Mouse (Mus musculus): ENCODE measurements around the gene Stk38l. TPM values are rescaled to one million over a fixed set of nuclear protein-coding genes. Genes with fewer than 3 reads are reported as not detected.
"Not testable (repeated sequence)": the region's sequence is repeated elsewhere in the genome, so short reads cannot be mapped to it uniquely, and the experiment has no call there.

The Stk38l gene
- polyA plus RNA-seq, 1 experiment from 2014 or later, result 13.9 TPM

DNA sequence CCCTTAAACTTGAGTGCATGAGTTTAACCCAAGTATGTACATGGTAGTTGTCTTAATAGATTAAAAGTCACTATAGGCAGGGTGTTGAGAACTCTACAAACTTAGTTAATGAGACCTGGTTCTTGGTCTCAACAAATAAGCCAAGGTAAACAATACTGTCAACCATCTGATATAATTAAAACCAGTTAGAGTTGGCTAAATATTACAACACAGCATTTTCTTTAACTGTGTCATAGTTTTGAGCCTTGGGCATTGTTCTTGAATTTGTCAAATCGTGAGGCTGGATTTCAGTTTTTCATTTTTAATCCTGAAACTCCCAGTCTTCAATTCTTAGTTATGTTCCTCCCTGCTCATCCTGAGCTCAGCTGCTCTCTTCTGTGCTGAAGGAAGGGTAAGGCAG lies 6.2 kb downstream of the Stk38l start:
- H3K4me1 ChIP-seq (ENCODE audit: control insufficient read depth, insufficient read depth, low read depth, low read length), result peaks cover 8% of the 10 kb centered on the region
- WGBS, result 80% methylated on average over 1 of the region's 1 CpGs
- no peaks in the 10 kb centered on the region for H3K36me3 ChIP-seq (ENCODE audit: control insufficient read depth, insufficient read depth, low read length)
- no peaks in the 10 kb centered on the region for H3K9me3 ChIP-seq (ENCODE audit: control insufficient read depth, low read length)
- no peaks in the 10 kb centered on the region for H3K27me3 ChIP-seq (replicated peaks; ENCODE audit: control insufficient read depth, insufficient read depth, low read length)
- no peak overlapping the region for H3K4me2 ChIP-seq (ENCODE audit: low read length)
- H3K9ac ChIP-seq (ENCODE audit: low read depth, low read length), result no peak overlapping the region
- no peak overlapping the region for H3K27ac ChIP-seq (ENCODE audit: low read depth, low read length)
- H3K4me3 ChIP-seq (ENCODE audit: low read length), result no peak overlapping the region
- no peak for ATAC-seq

GRCm38 (mm10) chr6:146731692-146732091 lies 6.9 kb downstream of the Stk38l start:
- no peak overlapping the region for H3K9ac ChIP-seq (ENCODE audit: low read depth, low read length)
- 31% methylated on average over 2 of the region's 2 CpGs for WGBS
- H3K36me3 ChIP-seq (ENCODE audit: control insufficient read depth, insufficient read depth, low read length), result no peaks in the 10 kb centered on the region
- H3K4me2 ChIP-seq (ENCODE audit: low read length), result no peak overlapping the region
- peak; percentile 52; the same call in 1 of the 2 replicates for ATAC-seq
- H3K9me3 ChIP-seq (ENCODE audit: control insufficient read depth, low read length), result no peaks in the 10 kb centered on the region
- no peak overlapping the region for H3K4me3 ChIP-seq (ENCODE audit: low read length)
- no peak overlapping the region for H3K27ac ChIP-seq (ENCODE audit: low read depth, low read length)
- H3K27me3 ChIP-seq (replicated peaks; ENCODE audit: control insufficient read depth, insufficient read depth, low read length), result no peaks in the 10 kb centered on the region
- peaks cover 8% of the 10 kb centered on the region for H3K4me1 ChIP-seq (ENCODE audit: control insufficient read depth, insufficient read depth, low read depth, low read length)

DNA sequence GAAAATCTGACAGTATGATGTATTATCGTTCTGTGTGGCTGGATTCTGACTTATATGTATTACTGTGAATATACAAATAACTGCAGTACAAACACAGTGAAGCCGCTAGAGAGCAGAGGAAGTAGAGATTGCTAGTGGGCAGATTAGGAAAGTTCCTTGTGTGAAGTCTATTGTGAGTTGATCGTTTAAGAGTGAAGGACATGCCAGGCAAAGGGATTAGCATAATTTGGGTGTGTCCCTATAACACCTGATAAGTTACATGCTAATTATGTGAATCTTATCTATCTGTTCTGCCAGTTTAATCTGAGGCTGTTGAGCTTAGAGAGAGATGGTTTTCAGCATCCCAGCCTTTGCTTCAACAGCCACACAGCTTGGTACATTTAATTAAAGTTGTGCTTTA lies 7.4 kb downstream of the Stk38l start:
- no peaks in the 10 kb centered on the region for H3K36me3 ChIP-seq (ENCODE audit: control insufficient read depth, insufficient read depth, low read length)
- 73% methylated on average over 3 of the region's 3 CpGs for WGBS
- H3K9me3 ChIP-seq (ENCODE audit: control insufficient read depth, low read length), result no peaks in the 10 kb centered on the region
- H3K4me1 ChIP-seq (ENCODE audit: control insufficient read depth, insufficient read depth, low read depth, low read length), result peaks cover 8% of the 10 kb centered on the region
- H3K4me3 ChIP-seq (ENCODE audit: low read length), result no peak overlapping the region
- no peak overlapping the region for H3K4me2 ChIP-seq (ENCODE audit: low read length)
- ATAC-seq, result no peak
- H3K27me3 ChIP-seq (replicated peaks; ENCODE audit: control insufficient read depth, insufficient read depth, low read length), result no peaks in the 10 kb centered on the region
- no peak overlapping the region for H3K9ac ChIP-seq (ENCODE audit: low read depth, low read length)
- no peak overlapping the region for H3K27ac ChIP-seq (ENCODE audit: low read depth, low read length)

GRCm38 (mm10) chr6:146732676-146733075 lies 7.9 kb downstream of the Stk38l start:
- 40% methylated on average over 1 of the region's 1 CpGs for WGBS
- no peaks in the 10 kb centered on the region for H3K27me3 ChIP-seq (replicated peaks; ENCODE audit: control insufficient read depth, insufficient read depth, low read length)
- ATAC-seq, result no peak

DNA sequence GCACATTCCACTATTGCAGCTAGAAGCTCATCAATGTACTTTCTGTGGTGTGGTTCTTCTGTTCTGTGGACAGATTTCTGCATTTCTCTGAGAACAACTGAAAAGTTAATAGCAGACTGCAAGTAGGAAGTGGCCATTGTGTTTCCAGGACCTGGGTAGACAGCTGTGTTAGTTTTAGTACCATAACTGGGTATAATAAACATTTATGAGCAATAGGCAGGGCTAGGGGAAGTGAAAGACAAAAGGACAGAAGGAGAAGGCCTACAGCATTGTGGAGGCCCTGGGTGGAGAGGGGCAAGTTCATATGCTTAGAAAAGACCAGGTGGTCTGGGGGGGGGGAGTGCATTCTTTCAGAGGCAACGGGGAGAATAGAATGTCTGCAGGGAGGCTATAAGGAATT lies 8.8 kb downstream of the Stk38l start:
- Histone ChIP-seq H3K36me3 (ENCODE audit: control insufficient read depth, insufficient read depth, low read length) (no peaks in the 10 kb centered on the region), H3K27me3 (replicated peaks; ENCODE audit: control insufficient read depth, insufficient read depth, low read length) (no peaks in the 10 kb centered on the region), H3K9ac (ENCODE audit: low read depth, low read length) (no peak overlapping the region), H3K4me2 (ENCODE audit: low read length) (no peak overlapping the region), H3K4me1 (ENCODE audit: control insufficient read depth, insufficient read depth, low read depth, low read length) (peaks cover 8% of the 10 kb centered on the region), H3K4me3 (ENCODE audit: low read length) (no peak overlapping the region), H3K9me3 (ENCODE audit: control insufficient read depth, low read length) (no peaks in the 10 kb centered on the region), H3K27ac (ENCODE audit: low read depth, low read length) (no peak overlapping the region)
- no peak for ATAC-seq
- 72% methylated on average over 1 of the region's 1 CpGs for WGBS

More at GRCm38 (mm10) chr6:146732676-146733075, 7.9 kb downstream of the Stk38l start:
- Histone ChIP-seq H3K4me3 (ENCODE audit: low read length) (no peak overlapping the region), H3K4me2 (ENCODE audit: low read length) (no peak overlapping the region), H3K9me3 (ENCODE audit: control insufficient read depth, low read length) (no peaks in the 10 kb centered on the region), H3K27ac (ENCODE audit: low read depth, low read length) (no peak overlapping the region), H3K9ac (ENCODE audit: low read depth, low read length) (no peak overlapping the region), H3K4me1 (ENCODE audit: control insufficient read depth, insufficient read depth, low read depth, low read length) (peaks cover 8% of the 10 kb centered on the region), H3K36me3 (ENCODE audit: control insufficient read depth, insufficient read depth, low read length) (no peaks in the 10 kb centered on the region)

GRCm38 (mm10) chr6:146738889-146739288 lies 14.1 kb downstream of the Stk38l start:
- no peaks in the 10 kb centered on the region for H3K27me3 ChIP-seq (replicated peaks; ENCODE audit: control insufficient read depth, insufficient read depth, low read length)
- H3K4me3 ChIP-seq (ENCODE audit: low read length), result no peak overlapping the region
- no peak overlapping the region for H3K4me2 ChIP-seq (ENCODE audit: low read length)
- H3K4me1 ChIP-seq (ENCODE audit: control insufficient read depth, insufficient read depth, low read depth, low read length), result peaks cover 4% of the 10 kb centered on the region; the same call in 1 of the 2 replicates
- no peaks in the 10 kb centered on the region for H3K9me3 ChIP-seq (ENCODE audit: control insufficient read depth, low read length)
- H3K36me3 ChIP-seq (ENCODE audit: control insufficient read depth, insufficient read depth, low read length), result no peaks in the 10 kb centered on the region
- H3K27ac ChIP-seq (ENCODE audit: low read depth, low read length), result no peak overlapping the region
- WGBS, result 70% methylated on average over 1 of the region's 1 CpGs
- ATAC-seq, result peak; percentile 77; the same call in 1 of the 2 replicates
- no peak overlapping the region for H3K9ac ChIP-seq (ENCODE audit: low read depth, low read length)

GRCm38 (mm10) chr6:146740724-146741123 lies 15.9 kb downstream of the Stk38l start:
- no peak overlapping the region for H3K4me3 ChIP-seq (ENCODE audit: low read length)
- H3K4me2 ChIP-seq (ENCODE audit: low read length), result no peak overlapping the region
- no peaks in the 10 kb centered on the region for H3K27me3 ChIP-seq (replicated peaks; ENCODE audit: control insufficient read depth, insufficient read depth, low read length)
- peaks cover 4% of the 10 kb centered on the region; the same call in 1 of the 2 replicates for H3K4me1 ChIP-seq (ENCODE audit: control insufficient read depth, insufficient read depth, low read depth, low read length)
- no peaks in the 10 kb centered on the region for H3K9me3 ChIP-seq (ENCODE audit: control insufficient read depth, low read length)
- no peaks in the 10 kb centered on the region for H3K36me3 ChIP-seq (ENCODE audit: control insufficient read depth, insufficient read depth, low read length)
- no peak overlapping the region for H3K9ac ChIP-seq (ENCODE audit: low read depth, low read length)
- no peak for ATAC-seq
- no peak overlapping the region for H3K27ac ChIP-seq (ENCODE audit: low read depth, low read length)

DNA sequence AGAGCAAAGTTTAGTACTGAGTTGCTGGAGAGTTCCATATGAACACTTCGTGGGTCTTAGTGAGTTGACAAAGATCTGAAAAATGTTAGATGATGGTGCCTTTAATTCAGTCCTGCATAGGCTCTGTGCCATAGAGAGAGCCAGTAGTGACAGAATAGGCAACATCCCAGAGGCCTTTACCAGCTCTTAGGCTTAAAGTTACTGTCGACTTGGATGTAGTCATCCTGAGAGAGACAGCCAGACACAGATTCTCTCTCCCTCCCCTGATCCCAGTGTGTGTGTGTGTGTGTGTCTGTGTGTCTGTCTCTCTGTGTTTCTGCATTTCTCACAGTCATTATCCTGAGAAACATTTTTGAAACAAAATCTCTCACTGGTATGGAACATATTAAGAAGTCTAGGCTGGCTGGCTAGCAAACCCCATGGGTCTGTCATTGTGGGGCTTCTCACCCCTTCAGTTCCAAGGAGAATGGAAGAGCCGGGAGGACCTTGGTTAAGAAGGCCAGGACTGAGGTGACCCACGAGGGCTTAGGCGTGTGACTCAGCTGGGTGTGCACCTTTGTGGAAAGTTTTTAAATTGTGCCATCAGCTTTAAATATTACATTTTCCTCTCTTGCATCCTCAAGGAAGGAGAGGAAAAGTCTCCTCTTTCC lies 17.3 kb downstream of the Stk38l start:
- WGBS, result 86% methylated on average over 5 of the region's 5 CpGs
- H3K4me3 ChIP-seq (ENCODE audit: low read length), result no peak overlapping the region
- no peaks in the 10 kb centered on the region for H3K9me3 ChIP-seq (ENCODE audit: control insufficient read depth, low read length)
- no peak overlapping the region for H3K4me2 ChIP-seq (ENCODE audit: low read length)
- H3K9ac ChIP-seq (ENCODE audit: low read depth, low read length), result no peak overlapping the region
- H3K27ac ChIP-seq (ENCODE audit: low read depth, low read length), result no peak overlapping the region
- H3K4me1 ChIP-seq (ENCODE audit: control insufficient read depth, insufficient read depth, low read depth, low read length), result peaks cover 4% of the 10 kb centered on the region; the same call in 1 of the 2 replicates
- no peaks in the 10 kb centered on the region for H3K36me3 ChIP-seq (ENCODE audit: control insufficient read depth, insufficient read depth, low read length)
- no peak for ATAC-seq
- no peaks in the 10 kb centered on the region for H3K27me3 ChIP-seq (replicated peaks; ENCODE audit: control insufficient read depth, insufficient read depth, low read length)

DNA sequence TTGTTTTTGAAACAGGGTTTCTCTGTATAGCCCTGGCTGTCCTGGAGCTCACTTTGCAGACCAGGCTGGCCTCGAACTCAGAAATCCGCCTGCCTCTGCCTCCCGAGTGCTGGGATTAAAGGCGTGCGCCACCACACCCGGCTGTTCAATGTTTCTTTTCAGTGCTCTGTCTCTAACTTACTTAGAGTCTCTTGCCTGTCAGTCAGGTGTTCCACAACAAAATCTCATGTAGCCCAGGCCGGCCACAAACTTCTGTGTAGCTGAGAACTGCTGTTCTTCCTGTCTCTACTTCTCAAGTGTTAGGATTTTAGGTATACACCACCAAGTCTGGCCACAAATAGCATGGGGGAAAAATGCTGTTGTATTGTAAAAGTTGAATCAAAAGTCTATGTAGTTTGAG lies 19.5 kb downstream of the Stk38l start:
- not testable (repeated sequence) for ATAC-seq; H3K4me2 ChIP-seq (ENCODE audit: low read length); H3K9ac ChIP-seq (ENCODE audit: low read depth, low read length); H3K27me3 ChIP-seq (replicated peaks; ENCODE audit: control insufficient read depth, insufficient read depth, low read length); H3K4me1 ChIP-seq (ENCODE audit: control insufficient read depth, insufficient read depth, low read depth, low read length); H3K27ac ChIP-seq (ENCODE audit: low read depth, low read length); H3K9me3 ChIP-seq (ENCODE audit: control insufficient read depth, low read length); H3K4me3 ChIP-seq (ENCODE audit: low read length); H3K36me3 ChIP-seq (ENCODE audit: control insufficient read depth, insufficient read depth, low read length)
- 96% methylated on average over 7 of the region's 7 CpGs for WGBS

All from hindbrain, embryonic 16.5 days (tissue).